Mouse (Mus musculus) midbrain, embryonic 13.5 days (tissue): ENCODE measurements around the gene Lrit3. TPM values are rescaled to one million over a fixed set of nuclear protein-coding genes. Genes with fewer than 3 reads are reported as not detected.
"Not testable (repeated sequence)": the region's sequence is repeated elsewhere in the genome, so short reads cannot be mapped to it uniquely, and the experiment has no call there.

ENCODE experiments used
- ATAC-seq: fragments of 200-750 bp; cut with Nextera tagmentation; 2 replicates; pipeline ENCODE4 v1.8.0; 2017; ENCODE audit warnings: mild to moderate bottlenecking, moderate TSS enrichment, moderate library complexity
- H3K27ac ChIP-seq: fragments of 300-500 bp; sonication (generic); 2 replicates; pipeline ENCODE4 v1.5.1; 2015; ENCODE audit warnings: inconsistent platforms, mild to moderate bottlenecking, moderate library complexity
- H3K27me3 ChIP-seq: fragments of 300-500 bp; sonication (generic); 2 replicates; pipeline ENCODE4 v1.6.1; 2015; ENCODE audit warnings: mild to moderate bottlenecking, inconsistent platforms
- H3K36me3 ChIP-seq: fragments of 300-500 bp; sonication (generic); 2 replicates; pipeline ENCODE4 v1.6.1; 2015; ENCODE audit warnings: mild to moderate bottlenecking, inconsistent platforms
- H3K4me1 ChIP-seq: fragments of 300-500 bp; sonication (generic); replicated peaks from 2 replicates; pipeline ENCODE4 v1.6.1; 2015; ENCODE audit warnings: inconsistent platforms
- H3K4me2 ChIP-seq: fragments of 300-500 bp; sonication (generic); replicated peaks from 2 replicates; pipeline ENCODE4 v1.6.1; 2015; ENCODE audit warnings: moderate library complexity, mild to moderate bottlenecking, inconsistent platforms
- H3K4me3 ChIP-seq: fragments of 300-500 bp; sonication (generic); replicated peaks from 2 replicates; pipeline ENCODE4 v1.5.1; 2015; ENCODE audit warnings: mild to moderate bottlenecking, inconsistent platforms
- H3K9ac ChIP-seq: fragments of 300-500 bp; sonication (generic); replicated peaks from 2 replicates; pipeline ENCODE4 v1.6.1; 2015; ENCODE audit warnings: mild to moderate bottlenecking, inconsistent platforms
- H3K9me3 ChIP-seq: fragments of 300-500 bp; sonication (generic); 2 replicates; pipeline ENCODE4 v1.6.1; 2016; ENCODE audit warnings: mild to moderate bottlenecking, inconsistent platforms
- WGBS: fragments of 180-500 bp; shearing (Covaris S2); methylation state at CpG from one replicate; pipeline ENCODE4 v1.1.7; 2015; 5-methylcytosine and 5-hydroxymethylcytosine counted together
- polyA plus RNA-seq: library from polyadenylated mRNA; unstranded; fragments of >200 nt; fragmentation: Nextera tagmentation; extraction: Ambion mirVana; gene quantifications from 2 replicates; pipeline ENCODE4 v1.2.1, GENCODE M21; 2015

Gene Lrit3
- polyA plus RNA-seq, 1 experiment from 2014 or later = not detected

GRCm38 (mm10) chr3:129766971-129767794 lies 36.6 kb downstream of the Lrit3 start:
- H3K9ac ChIP-seq = no peak overlapping the region
- no peaks in the 10 kb centered on the region for H3K27me3 ChIP-seq
- no peaks in the 10 kb centered on the region for H3K9me3 ChIP-seq
- no peak overlapping the region for H3K27ac ChIP-seq
- no peak for ATAC-seq
- H3K4me2 ChIP-seq = no peak overlapping the region
- WGBS = 91% methylated on average over 10 of the region's 10 CpGs
- no peaks in the 10 kb centered on the region for H3K36me3 ChIP-seq
- no peak overlapping the region for H3K4me3 ChIP-seq
- H3K4me1 ChIP-seq = no peaks in the 10 kb centered on the region

- no peaks in the 10 kb centered on the region for H3K27me3 ChIP-seq
- H3K36me3 ChIP-seq = no peaks in the 10 kb centered on the region
Observed at GRCm38 (mm10) chr3:129766106-129766505, 37.7 kb downstream of the Lrit3 start.

GRCm38 (mm10) chr3:129757599-129757998 lies 46.2 kb downstream of the Lrit3 start:
- ATAC-seq, H3K4me3 ChIP-seq, H3K36me3 ChIP-seq, H3K9me3 ChIP-seq, H3K27me3 ChIP-seq, H3K9ac ChIP-seq, H3K27ac ChIP-seq, H3K4me2 ChIP-seq: not testable (repeated sequence)
- H3K4me1 ChIP-seq = peaks cover 16% of the 10 kb centered on the region
- 90% methylated on average over 1 of the region's 1 CpGs for WGBS

More at GRCm38 (mm10) chr3:129766106-129766505, 37.7 kb downstream of the Lrit3 start:
- H3K4me3 ChIP-seq = no peak overlapping the region
- no peak overlapping the region for H3K27ac ChIP-seq
- no peak for ATAC-seq
- WGBS = 90% methylated on average over 4 of the region's 4 CpGs
- H3K4me1 ChIP-seq = no peaks in the 10 kb centered on the region
- H3K4me2 ChIP-seq = no peak overlapping the region
- no peak overlapping the region for H3K9ac ChIP-seq
- H3K9me3 ChIP-seq = no peaks in the 10 kb centered on the region

GRCm38 (mm10) chr3:129754650-129755604 lies 48.9 kb downstream of the Lrit3 start, which contains the start of gene Egf:
Gene Egf, minus strand, starts transcription at chr3:129755316.
- ATAC-seq = peak; percentile 62; the same call in 1 of the 2 replicates
- 10% methylated on average over 20 of the region's 20 CpGs for WGBS
- H3K4me2 ChIP-seq = peak within 1 kb of the TSS; percentile 55
- H3K27ac ChIP-seq = no peak within 1 kb of the TSS
- peak within 1 kb of the TSS; percentile 51 for H3K9ac ChIP-seq
- H3K36me3 ChIP-seq = no peaks in the 10 kb centered on the region
- peaks cover 6% of the 10 kb centered on the region; the same call in 1 of the 2 replicates for H3K9me3 ChIP-seq
- H3K4me1 ChIP-seq = peaks cover 16% of the 10 kb centered on the region
- peaks cover 5% of the 10 kb centered on the region; the same call in 1 of the 2 replicates for H3K27me3 ChIP-seq
- H3K4me3 ChIP-seq = peak within 1 kb of the TSS; percentile 28

- Histone ChIP-seq H3K9me3 (no peaks in the 10 kb centered on the region), H3K27me3 (no peaks in the 10 kb centered on the region), H3K4me2 (no peak overlapping the region), H3K27ac (no peak overlapping the region), H3K4me1 (no peaks in the 10 kb centered on the region), H3K36me3 (no peaks in the 10 kb centered on the region), H3K9ac (no peak overlapping the region), H3K4me3 (no peak overlapping the region)
- peak; percentile 30; the same call in 1 of the 2 replicates for ATAC-seq
- WGBS = 53% methylated on average over 8 of the region's 8 CpGs
Observed at GRCm38 (mm10) chr3:129744803-129745202, 59.0 kb downstream of the Lrit3 start.

- Histone ChIP-seq H3K9ac (no peak overlapping the region), H3K9me3 (no peaks in the 10 kb centered on the region), H3K36me3 (no peaks in the 10 kb centered on the region), H3K27me3 (no peaks in the 10 kb centered on the region), H3K4me1 (no peaks in the 10 kb centered on the region), H3K4me2 (no peak overlapping the region), H3K27ac (no peak overlapping the region), H3K4me3 (no peak overlapping the region)
- WGBS = 88% methylated on average over 6 of the region's 6 CpGs
- ATAC-seq = no peak
Observed at GRCm38 (mm10) chr3:129742781-129743180, 61.0 kb downstream of the Lrit3 start.

GRCm38 (mm10) chr3:129738291-129739183 lies 65.3 kb downstream of the Lrit3 start:
- H3K9ac ChIP-seq = no peak overlapping the region
- no peak for ATAC-seq
- H3K27me3 ChIP-seq = no peaks in the 10 kb centered on the region
- H3K4me2 ChIP-seq = no peak overlapping the region
- H3K27ac ChIP-seq = no peak overlapping the region
- H3K36me3 ChIP-seq = no peaks in the 10 kb centered on the region
- 67% methylated on average over 16 of the region's 16 CpGs for WGBS
- no peak overlapping the region for H3K4me3 ChIP-seq
- no peaks in the 10 kb centered on the region for H3K4me1 ChIP-seq
- H3K9me3 ChIP-seq = no peaks in the 10 kb centered on the region

Other genes with a start within 250 kb of the Lrit3 start
- gene Egf, start 48.7 kb downstream of the Lrit3 start, polyA plus RNA-seq = 1.9 TPM in 2 replicates
- gene Rrh, start 18.6 kb upstream of the Lrit3 start, polyA plus RNA-seq = 0.17 TPM in 1 of 2 replicates, not detected in the other
- 44.4 and 46.0 TPM in 2 replicates for gene Gar1, start 27.4 kb upstream of the Lrit3 start, polyA plus RNA-seq
- gene Cfi, start 31.9 kb upstream of the Lrit3 start, polyA plus RNA-seq = 0.50 and 0.52 TPM in 2 replicates
- 24.9 and 26.8 TPM in 2 replicates for gene Pla2g12a, start 74.6 kb upstream of the Lrit3 start, polyA plus RNA-seq
- 35.1 and 39.5 TPM in 2 replicates for gene Casp6, start 97.4 kb upstream of the Lrit3 start, polyA plus RNA-seq
- gene Mcub, start 166.2 kb upstream of the Lrit3 start, polyA plus RNA-seq = 3.9 TPM in 2 replicates